Mouse (Mus musculus): ENCODE data around the gene Prrg2. TPM values are rescaled to one million over a fixed set of nuclear protein-coding genes. Genes with fewer than 3 reads are reported as not detected.

The Prrg2 gene
- total RNA-seq, 2 experiments from 2014 or later, result 8.1 to 11.0 TPM

DNA sequence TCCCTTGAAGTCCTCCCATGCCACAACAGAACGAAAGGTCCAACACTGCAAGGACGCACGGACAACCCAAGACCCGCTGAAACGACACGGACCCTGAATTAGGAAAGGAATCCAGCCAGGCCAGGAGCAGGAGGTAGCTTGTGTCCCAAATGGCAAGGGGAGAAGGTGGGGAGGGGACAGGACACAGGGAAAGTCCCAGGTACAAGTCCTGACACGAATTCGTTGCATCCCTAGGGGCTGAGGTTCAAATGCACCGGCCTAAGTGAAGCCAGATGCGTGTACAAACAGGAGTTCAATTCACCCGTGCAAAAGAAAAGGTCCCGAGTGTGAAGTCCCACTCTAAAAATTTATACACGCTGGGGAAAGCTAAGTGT lies 10.9 kb downstream of the Prrg2 start:
- TF ChIP-seq CTCF (IDR thresholded peaks at IDR 0.05), result no peak
- peak overlapping the region; percentile 97 for H3K27ac ChIP-seq
- intact Hi-C loops (cut with DNase I), result no loop called here
- DNase-seq, result no peak
- H3K4me3 ChIP-seq, result peak overlapping the region; percentile 77

DNA sequence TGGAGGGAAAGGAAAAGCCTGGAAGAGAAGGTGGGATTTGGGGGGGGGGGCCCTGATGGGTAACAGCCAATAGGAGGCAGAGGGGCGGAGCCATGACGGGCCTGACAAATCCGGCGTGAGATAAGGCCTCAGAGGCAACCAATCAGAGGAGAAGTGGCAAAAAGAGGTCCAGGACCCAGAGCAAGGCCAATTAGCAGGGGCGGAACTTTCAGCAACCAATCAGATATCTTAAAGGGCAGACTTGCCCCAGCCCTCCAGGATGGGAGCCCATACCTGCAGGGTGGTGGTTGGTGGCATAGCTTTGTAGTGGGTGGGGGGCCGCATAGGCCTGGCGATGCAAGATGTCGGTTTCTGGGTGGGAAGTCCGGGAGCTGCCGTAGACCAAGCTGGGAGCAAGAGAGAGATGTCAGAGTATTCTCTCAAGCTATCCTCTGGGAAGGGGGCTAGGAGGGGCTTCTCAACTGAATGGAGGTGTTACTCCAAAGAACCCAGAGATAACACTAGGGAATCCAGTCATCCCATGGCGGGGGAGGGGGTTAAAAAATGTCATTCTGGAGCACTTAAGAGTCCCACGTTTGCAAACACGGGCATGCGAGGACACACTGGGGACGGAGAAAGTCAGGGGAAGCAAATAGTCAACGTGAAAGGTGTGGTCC lies 11.4 kb downstream of the Prrg2 start:
- Histone ChIP-seq H3K27ac (peak overlapping the region; percentile 97), H3K4me3 (peak overlapping the region; percentile 77)
- peak; percentile 83 for DNase-seq
- TF ChIP-seq CTCF (IDR thresholded peaks at IDR 0.05), result no peak
- intact Hi-C loops (cut with DNase I), result no loop called here

DNA sequence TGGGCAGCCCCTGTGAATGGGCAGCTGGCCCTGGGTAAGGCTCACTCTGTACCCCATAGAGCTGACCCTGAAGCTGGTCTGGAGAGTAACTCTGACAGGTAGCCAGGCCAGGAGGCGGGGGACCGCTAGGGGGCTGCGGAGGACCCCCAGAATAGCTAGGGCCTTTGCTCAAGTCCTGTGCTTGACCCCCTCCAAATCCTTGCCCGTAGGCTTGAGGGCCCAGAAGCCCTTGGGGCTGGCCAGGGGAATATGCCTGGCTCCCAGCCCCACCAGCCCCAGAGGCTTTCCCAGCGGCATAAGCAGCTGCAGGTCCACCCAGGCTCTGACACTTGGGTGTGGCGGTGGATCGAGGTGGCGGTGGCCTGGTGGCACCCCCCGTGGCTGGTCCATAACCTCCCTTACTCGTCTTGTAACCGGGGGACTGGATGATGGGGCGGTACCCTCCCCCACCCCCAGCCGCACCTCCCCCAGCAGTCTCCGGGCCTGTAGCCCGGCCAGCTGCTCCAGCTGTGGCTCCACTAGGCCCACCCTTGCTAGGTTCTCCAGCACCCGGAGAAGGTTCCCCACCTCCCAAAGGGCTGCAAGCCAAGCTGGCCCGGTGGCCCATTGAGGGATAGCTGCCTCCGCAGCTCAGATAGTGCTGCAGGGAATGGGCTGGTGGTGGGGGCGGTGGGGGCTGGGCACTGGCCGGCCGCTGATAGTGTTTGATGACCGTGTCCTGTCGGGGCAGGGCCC lies 13.4 kb downstream of the Prrg2 start:
- TF ChIP-seq CTCF (IDR thresholded peaks at IDR 0.05), result no peak
- H3K27ac ChIP-seq, result peak overlapping the region; percentile 20
- intact Hi-C loops (cut with DNase I), result no loop called here
- no peak overlapping the region for H3K4me3 ChIP-seq
- peak; percentile 69 for DNase-seq

DNA sequence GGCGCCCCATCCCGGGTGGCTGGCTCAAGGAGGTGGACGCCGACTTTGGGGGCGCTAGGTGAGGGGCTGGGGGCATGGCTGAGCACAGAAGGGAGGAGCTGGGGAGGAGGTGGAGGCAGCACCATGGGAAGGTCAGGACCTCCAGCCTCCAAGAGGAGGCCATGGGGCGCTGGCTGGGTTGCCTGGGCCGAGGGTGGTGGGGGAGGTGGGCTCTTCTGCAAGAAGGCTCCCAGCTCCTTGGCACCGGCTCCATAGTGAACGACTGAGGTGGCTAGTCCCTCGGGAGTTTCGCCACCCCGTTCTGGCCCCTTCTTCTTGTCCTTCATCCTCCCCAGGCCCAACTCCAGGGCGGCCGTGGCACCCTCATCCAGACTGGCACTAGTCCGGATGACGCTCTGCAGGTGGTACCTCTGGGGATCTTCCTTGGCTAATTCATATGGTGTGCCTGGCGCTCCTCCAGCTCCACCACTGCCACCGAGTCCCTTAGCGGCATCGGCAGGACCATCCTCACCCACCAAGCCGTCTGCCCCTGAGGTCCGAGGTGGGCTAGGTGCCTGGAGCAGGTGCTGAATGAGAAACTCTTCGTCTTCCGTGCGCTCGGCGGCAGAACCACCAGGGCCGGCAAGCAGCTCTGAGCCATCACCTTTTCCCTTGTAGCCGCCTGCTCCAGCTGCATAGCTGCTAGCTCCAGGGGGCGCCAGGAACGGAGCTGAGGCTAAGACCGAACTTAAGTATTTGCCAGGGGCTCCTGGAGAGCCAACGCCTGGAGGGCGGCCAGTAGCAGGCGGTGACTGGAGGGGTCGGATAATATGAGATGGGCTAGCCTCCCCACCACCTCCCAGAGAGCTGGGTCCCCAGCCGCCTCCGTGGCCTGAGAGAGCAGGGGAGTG lies 14.2 kb downstream of the Prrg2 start:
- intact Hi-C loops (cut with DNase I), result no loop called here
- DNase-seq, result no peak
- Histone ChIP-seq H3K4me3 (no peak overlapping the region), H3K27ac (peak overlapping the region; percentile 20; the same call in 1 of the 2 replicates)
- TF ChIP-seq CTCF (IDR thresholded peaks at IDR 0.05), result no peak

DNA sequence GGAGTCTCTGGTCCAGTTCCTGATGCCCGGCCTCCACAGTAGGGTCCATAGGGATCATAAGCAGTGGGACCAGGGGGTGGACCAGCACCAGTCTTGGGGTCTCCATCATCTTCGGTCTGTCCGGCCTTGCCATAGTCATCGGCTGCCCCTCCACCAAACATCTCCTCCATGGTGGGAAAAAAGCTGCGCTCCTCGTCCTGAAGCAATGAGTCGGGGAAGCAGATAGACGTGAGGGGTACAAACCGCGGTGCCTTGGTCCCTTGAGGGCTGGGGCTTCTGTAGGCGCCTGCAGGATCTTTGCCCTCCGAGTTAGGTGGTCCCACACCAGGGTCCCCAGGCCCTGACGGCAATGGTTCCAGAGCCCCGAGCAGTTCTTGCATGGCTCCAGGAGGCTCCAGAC lies 15.0 kb downstream of the Prrg2 start:
- intact Hi-C loops (cut with DNase I), result no loop called here
- DNase-seq, result no peak
- Histone ChIP-seq H3K4me3 (no peak overlapping the region), H3K27ac (no peak overlapping the region)
- no peak for TF ChIP-seq CTCF (IDR thresholded peaks at IDR 0.05)

DNA sequence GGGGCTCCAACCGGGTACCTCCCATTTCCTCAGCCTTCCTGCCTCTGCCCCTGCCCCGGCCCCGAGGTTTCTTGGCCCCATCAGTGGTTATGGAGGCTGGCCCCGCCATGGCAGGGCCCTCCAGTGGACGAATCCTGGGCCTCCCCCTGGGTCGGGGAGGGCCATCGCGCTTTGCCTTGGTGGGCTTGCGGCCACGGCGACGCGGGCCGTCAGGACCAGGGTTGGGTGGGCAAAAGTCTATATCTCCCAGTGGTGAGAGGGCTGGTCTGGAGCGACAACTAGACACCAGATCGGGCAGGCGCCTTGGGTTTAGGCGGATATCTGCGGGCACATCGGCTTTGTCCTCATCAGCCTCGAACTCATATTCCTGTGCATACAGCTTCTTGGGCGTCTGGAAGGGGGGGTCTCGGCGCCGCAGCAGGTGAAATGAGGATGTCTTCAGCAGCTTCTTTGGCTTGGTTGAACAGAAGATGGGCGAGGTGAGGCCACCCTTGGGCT lies 15.6 kb downstream of the Prrg2 start:
- H3K4me3 ChIP-seq, result no peak overlapping the region
- no peak for TF ChIP-seq CTCF (IDR thresholded peaks at IDR 0.05)
- DNase-seq, result no peak
- no peak overlapping the region for H3K27ac ChIP-seq
- intact Hi-C loops (cut with DNase I), result no loop called here

DNA sequence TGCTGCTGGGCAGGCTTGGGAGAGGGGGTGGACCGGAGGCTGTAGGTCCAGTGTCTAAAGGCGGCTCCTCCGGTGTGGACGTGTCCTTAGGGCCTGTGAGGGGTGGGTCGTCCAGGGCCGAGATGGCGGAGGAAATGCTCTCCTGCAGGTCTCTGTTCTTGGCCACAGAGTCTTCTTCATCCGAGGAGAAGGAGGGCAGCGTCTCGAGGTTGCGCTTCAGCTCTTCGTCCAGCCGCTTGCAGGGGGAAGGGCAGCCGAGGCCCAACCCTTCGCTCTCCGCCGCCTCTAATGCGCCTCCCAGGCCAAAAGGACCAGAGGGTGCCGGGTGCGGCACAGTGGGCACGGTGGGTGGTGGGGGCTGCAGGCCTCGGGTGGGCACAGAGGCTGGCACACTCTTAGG lies 16.7 kb downstream of the Prrg2 start:
- no peak overlapping the region for H3K27ac ChIP-seq
- intact Hi-C loops (cut with DNase I), result no loop called here
- H3K4me3 ChIP-seq, result no peak overlapping the region
- no peak for TF ChIP-seq CTCF (IDR thresholded peaks at IDR 0.05)
- no peak for DNase-seq

DNA sequence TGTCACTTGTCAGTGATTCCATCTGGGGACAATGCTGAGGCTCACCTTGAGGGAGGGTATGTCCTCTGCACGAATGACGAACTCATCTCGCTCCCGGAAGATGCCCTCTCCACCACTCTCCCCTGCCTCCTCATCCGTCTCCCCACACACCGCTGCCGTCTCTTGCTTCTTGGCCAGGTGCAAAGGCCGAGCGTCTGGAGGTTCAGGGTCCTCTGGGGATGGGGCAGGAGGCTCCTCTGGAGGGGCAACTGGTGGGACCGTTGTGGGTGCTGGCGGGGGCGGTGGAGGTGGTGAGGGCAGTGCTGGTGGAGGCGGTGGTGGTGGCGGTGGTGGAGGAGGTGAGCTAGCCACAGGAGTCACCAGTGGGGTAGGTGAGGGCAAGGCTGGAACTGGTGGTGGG lies 19.2 kb downstream of the Prrg2 start:
- intact Hi-C loops (cut with DNase I), result no loop called here
- no peak overlapping the region for H3K4me3 ChIP-seq
- no peak overlapping the region for H3K27ac ChIP-seq
- DNase-seq, result no peak
- no peak for TF ChIP-seq CTCF (IDR thresholded peaks at IDR 0.05)

DNA sequence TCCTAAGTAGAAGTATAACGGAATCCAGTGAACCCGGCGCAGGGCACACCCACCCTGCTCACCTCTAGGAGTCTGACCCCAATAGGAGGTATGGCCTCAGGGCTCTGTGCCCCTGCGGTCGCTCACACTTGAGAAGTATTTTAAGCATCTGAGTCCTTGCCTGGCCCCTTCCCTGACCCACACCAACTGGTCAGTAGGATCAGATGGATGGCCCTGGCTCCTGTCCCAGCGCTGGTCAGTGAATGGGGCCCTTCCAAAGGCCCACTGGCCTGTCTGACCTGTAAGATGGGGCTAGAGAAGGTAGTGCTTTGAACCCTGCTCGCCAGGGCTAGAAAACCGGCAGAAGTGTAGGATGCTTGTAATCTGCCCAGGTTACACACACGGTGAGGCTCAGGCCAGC lies 21.6 kb downstream of the Prrg2 start:
- intact Hi-C loops (cut with DNase I), result no loop called here
- Histone ChIP-seq H3K4me3 (0 out of 2 replicates have a peak overlapping the region, but pooled peaks have one; percentile 7), H3K27ac (peak overlapping the region; percentile 89)
- no peak for TF ChIP-seq CTCF (IDR thresholded peaks at IDR 0.05)
- peak; percentile 89 for DNase-seq

DNA sequence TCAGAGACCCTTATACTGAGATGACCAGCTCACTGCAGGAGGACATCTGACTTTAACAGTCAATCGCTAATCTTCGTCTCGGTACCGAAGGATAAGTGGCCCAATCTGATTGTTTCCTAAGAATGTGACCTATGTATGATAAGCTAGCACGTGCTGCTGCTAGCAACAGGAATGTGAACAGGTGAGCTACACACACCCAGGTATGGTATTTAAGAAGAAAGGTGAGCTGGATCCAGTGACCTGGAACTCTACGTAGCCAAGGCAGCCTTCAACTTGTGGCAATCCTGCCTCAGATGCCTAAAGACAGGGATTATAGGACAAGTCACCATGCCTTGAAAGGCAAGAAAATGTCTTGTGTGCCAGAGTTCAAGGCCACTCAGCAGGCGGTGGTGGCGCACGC lies 24.1 kb downstream of the Prrg2 start:
- no peak for TF ChIP-seq CTCF (IDR thresholded peaks at IDR 0.05)
- DNase-seq, result no peak
- Histone ChIP-seq H3K4me3 (no peak overlapping the region), H3K27ac (no peak overlapping the region)
- intact Hi-C loops (cut with DNase I), result no loop called here

DNA sequence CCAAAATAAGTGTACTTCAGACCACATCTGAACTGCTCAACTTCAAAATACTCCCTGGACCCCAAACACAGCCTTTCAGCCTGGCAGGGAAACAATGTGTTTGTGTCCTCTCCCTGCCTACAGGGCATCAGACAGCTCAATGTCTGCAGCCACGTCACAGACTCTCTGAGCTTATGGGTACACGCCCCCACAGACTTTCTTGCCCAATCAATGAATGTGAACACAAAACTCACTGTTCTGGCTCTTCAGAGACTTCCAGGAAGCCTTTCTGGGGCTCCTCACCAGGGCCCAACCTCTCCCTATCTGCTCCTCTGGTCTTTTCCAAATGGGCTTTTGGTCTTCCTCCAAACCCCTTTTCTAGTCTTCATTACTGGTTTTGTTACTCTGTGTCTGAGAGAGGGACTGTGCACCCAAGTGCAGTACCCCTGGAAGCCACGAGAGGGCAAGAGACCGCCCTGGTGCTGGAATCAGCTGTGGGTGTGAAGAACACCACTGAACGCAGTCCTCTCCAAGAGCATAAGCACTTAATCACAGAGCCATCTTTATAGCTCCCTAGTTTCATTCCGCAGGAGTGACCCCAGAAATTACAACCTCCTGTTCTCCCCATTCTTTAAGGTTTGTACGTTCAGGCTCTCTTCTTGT lies 24.6 kb downstream of the Prrg2 start:
- no peak overlapping the region for H3K4me3 ChIP-seq
- no peak overlapping the region for H3K27ac ChIP-seq
- intact Hi-C loops (cut with DNase I), result no loop called here
- peak; percentile 69 for DNase-seq
- TF ChIP-seq CTCF (IDR thresholded peaks at IDR 0.05), result peak; percentile 82

DNA sequence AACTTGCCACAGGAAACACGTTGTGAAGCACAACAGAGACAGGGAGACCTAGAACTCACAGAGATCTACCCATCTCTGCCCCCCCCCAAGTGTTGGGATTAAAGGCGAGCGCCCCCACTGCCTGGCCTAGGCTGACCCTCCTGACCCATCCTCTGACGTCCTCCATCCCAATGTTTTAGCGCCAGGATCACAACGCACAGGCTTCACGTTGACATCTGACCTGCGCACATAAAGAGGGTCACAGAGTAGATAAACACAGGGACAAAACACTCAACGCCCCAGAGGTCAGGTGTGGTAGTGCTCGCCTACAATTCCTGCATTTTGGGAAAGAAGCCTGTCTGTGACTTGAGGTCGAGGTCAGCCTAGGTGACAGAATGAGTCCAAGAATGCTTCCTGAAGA lies 25.8 kb downstream of the Prrg2 start:
- Histone ChIP-seq H3K27ac (no peak overlapping the region), H3K4me3 (no peak overlapping the region)
- DNase-seq, result no peak
- TF ChIP-seq CTCF (IDR thresholded peaks at IDR 0.05), result no peak
- intact Hi-C loops (cut with DNase I), result no loop called here

All from gastrocnemius, adult 2 months (tissue).